Mouse (Mus musculus) small intestine, adult 2 months (tissue): Measurements from ENCODE around the gene Trmt1.

ENCODE experiments used
- CTCF ChIP-seq: fragments of 200-500 bp; IDR thresholded peaks from 2 replicates; pipeline ENCODE4 v1.5.1; 2012; ENCODE audit warnings: low read depth, mild to moderate bottlenecking, control low read depth, inconsistent platforms, low read length, moderate library complexity, mixed read lengths; ENCODE audit not compliant: insufficient replicate concordance, insufficient read length; ENCODE audit errors: extremely low read depth
- POLR2A ChIP-seq: fragments of 200-500 bp; IDR thresholded peaks from 2 replicates; pipeline ENCODE4 v1.6.1; 2012; ENCODE audit warnings: low read depth, mild to moderate bottlenecking, control low read depth, inconsistent platforms, low read length, moderate library complexity

DNA sequence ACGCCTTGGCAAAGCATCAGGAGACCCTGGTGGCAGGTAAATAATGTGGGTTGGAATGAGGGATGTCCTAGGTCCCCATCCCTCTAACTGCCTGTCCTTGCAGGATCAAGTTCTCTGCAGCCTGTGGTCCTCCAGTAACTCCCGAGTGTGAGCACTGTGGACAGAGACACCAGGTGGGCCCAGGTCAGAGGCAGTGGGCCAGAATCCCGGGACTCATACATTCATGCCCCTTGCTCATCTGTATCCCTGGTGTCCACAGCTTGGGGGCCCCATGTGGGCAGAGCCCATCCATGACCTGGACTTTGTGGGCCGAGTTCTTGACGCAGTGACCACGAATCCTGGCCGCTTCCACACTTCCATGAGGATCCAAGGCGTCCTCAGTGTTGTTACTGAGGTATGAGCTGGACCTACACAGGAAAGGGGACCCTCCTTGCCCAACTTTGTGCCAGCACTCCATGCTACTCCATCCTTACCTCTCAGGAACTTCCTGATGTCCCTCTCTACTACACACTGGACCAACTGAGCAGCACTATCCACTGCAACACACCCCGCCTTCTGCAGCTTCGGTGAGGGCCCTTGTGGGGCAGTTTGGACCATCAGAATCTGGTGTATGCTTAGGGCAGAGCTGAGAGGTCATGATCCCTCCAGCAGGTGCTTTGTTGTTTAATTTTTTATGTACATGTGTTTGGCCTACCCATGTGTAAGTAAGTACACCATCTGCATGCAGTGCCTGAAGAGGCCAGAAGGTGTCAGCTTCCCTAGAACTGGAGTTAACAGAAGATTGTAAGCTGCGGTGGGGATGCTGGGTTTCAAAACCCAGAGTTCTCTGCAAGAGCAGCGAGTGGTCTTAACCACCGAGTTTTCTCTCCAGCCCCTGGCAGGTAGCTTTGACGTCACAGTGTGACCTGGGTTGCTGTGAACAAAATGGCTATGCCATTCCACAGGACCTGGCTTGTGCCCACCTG lies 11.3 kb downstream of the Trmt1 start:
- TF ChIP-seq POLR2A (no peak), CTCF (peak; percentile 9; the same call in 1 of the 2 replicates)
